Mouse (Mus musculus) CD4-positive, CD25-positive, alpha-beta regulatory T cell, adult 2 months (primary cell): ENCODE measurements around the gene Bora.
"Not testable (repeated sequence)": the region's sequence is repeated elsewhere in the genome, so short reads cannot be mapped to it uniquely, and the experiment has no call there.

ENCODE experiments used
- DNase-seq: peaks from one replicate; pipeline ENCODE4 v3.0.0-alpha.2; 2012; ENCODE audit warnings: low read depth, low spot score

The Bora gene

GRCm38 (mm10) chr14:99046031-99046781 lies at the start of gene Bora, which contains the start of gene Mzt1:
Bora (plus strand) TSS chr14:99046222.
Mzt1 (minus strand) TSS chr14:99046134.
- DNase-seq: peak; percentile 97

DNA sequence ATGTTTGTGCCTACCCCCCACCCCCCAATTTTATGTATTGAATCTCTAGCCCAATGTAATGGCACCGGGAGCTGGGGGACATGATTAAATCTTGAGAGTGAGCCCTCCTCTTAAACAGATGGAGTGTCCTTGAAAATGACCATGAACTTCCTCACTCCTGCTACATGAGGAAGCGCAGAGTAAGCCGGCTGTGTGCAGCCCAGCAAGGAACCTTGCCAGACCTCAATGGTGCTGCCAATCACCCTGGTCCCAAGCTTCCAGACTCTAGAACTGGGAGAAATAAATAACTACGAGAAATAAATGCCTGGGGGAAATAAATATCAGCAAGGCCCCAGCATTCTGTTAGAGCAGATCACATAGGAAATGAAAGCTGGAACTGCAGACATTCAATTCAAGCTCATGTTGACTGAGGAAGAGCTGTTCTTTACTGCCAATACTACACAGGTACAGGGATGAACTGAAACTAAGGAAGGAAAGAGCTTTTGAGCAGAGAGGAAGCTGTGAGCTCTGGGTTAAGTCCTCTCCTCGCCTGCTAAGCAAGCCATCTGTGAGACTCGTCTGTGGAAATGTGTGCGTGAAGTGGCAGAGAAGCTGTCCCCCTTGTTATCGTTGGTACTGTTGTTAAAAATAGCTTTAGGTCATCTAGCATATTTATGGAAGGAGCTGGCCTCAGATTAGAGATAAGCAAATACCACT lies 35.6 kb upstream of the Bora start:
- no peak for DNase-seq

- DNase-seq: no peak
Measured at GRCm38 (mm10) chr14:99010920-99011313, 35.1 kb upstream of the Bora start.

- DNase-seq: no peak
Measured at GRCm38 (mm10) chr14:99018691-99019090, 27.3 kb upstream of the Bora start.

- no peak for DNase-seq
Measured at GRCm38 (mm10) chr14:99019136-99019808, 26.8 kb upstream of the Bora start.

GRCm38 (mm10) chr14:99022346-99023086 lies 23.5 kb upstream of the Bora start:
- DNase-seq: no peak

DNA sequence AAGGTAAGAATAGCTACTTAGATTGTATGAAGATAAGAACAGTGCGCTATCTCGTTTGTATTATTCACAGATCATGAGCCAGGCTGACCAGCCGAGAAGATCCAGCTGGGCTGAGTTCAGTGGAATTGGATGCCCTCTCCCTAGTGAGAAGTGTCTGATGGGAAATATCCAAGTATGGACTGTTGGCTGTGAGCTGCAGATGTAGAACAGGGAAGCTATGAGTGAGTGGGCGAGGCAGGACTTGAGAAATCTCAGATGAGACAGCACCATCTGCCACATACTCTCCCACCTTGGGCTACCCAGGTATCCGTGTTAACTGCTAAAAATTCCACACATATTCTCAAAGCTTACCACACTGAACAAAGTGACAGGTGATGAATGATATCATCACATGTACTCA lies 16.0 kb upstream of the Bora start:
- DNase-seq: no peak

DNA sequence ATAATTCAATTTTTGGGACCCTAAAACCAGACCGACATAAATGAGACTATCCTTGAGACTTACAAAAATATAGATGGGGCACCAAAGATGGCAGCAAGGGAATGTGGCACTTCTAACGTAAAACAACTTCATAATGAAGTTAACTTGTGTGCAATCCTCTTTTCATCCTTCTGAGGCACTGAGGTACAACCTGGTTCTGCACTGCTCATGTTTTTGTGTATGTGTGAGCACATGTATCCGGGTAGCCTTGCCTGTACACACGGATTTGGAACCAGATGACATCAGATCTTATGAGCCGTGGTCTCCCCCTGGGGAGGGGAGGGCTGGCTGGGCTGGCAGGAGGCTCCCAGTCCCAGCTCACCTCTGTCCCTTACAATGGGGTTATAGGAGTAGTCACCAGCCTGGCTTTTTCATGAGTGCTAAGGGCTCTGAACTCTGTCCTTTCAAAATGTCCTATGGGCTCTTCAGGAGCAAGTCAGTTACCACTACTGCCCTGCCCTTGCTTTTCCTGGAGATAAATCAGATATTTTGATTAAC lies 14.6 kb upstream of the Bora start:
- DNase-seq: no peak

DNA sequence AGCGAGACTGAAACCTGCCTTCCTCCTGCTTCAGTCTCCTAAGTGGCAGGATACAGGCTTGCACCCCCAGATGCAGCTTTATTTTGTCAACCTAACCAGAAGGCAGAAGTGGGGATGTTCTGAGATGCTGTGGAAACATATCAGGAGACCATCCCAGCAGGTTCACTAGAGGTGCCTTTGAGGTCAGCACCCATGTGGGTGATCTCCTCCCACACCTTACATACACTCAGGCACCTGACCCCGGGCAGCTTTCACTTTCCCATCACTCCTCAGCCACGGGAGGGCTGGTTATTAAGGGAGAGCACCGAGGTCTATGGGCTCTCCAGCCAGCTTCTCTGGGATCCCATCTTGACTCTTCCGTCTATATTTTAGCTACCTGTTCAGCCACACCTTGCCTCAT lies 13.4 kb upstream of the Bora start:
- DNase-seq: no peak

DNA sequence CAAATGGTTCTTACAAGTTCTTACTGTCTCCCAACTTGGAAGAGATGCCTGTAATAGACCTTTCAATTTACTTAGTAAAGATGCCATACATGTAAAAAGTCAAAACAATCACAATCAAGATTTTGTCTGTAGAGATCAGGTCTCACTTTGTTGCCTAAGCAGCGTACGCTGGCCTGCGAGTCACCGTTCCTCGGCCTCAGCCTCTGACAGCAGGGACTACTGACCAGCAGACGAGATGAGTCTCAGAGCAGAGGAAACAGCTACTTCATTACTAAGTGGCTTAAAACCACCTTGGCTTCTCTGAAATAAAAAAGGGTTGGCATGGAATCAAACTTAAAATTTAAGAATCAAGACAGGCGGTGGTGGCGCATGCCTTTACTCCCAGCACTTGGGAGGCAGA lies 11.2 kb upstream of the Bora start:
- not testable (repeated sequence) for DNase-seq

DNA sequence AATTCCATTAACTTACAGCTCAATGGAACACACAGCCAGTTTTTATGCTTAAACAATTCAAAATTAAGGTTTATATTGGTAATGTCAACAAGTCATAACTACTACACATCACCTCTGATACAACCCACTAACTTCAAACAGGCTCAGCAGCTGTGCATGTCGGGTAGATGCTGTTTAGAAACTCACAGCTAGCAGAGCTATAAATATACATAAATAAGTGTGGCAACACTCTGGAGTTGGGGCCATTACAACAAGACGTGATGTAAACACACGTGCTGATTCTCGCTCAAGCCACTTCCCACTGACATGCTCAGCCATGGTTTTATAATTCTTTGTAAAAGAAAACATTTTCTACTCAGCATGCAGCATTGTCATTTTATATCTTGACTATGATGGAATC lies 10.0 kb upstream of the Bora start:
- no peak for DNase-seq

DNA sequence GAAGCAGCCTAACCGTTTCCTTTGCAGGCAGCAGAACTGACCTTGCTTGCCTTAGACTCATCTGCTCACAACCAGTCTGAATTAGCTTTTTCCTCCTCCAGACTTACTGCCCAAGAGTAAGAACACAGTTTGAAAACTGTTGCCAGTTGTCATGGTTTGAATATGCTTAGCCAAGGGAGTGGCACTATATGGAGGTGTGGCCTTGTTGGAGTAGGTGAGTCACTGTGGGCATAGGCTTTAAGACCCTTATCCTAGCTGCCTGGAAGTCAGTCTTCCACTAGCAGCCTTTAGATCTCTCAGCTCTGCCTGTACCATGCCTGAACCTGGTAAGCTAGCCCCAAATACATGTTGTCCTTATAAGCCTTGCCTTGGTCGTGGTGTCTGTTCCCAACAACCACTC lies 8.3 kb upstream of the Bora start:
- no peak for DNase-seq

DNA sequence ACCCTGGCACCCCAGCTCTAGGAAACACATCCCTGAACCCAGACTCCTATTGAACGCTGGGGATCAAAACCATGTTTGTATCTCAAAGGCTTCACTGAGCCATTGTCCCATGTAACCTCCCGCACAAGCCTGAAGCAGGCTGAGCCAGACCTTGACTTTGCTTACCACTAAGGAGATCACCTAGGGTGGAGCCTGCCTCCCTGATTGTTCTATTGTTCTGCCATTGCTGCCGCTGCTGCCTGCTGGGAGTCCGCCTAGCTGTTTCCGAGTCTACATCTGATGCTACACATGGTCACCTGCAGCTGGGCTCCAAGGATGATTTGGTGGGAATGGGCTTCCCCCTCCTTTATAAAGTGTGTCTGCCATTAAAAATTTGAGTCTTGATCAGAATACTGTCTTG lies 6.7 kb upstream of the Bora start:
- not testable (repeated sequence) for DNase-seq

DNA sequence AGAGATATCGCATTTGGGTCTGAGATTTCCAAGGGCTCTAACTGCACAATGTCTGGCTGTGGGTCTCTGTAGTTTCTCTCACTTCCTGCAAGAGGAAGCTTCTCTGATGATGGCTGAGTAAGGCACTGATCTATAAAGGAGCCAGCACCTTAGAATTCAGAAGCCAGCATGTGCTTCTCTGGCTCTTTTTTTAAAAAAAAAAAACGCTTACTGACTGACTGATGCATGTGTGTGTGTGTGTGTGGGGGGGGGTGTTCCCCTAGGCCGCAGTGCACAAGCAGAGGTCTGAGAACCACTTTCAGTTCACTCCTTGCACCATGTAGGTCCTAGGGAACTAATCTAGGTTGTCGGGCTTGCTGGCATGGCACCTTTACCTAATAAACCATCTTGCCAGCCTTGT lies 4.6 kb upstream of the Bora start:
- DNase-seq: peak; percentile 26

- peak; percentile 31 for DNase-seq
Measured at GRCm38 (mm10) chr14:99043499-99043898, 2.5 kb upstream of the Bora start.

- DNase-seq: no peak
Measured at GRCm38 (mm10) chr14:99044096-99044495, 1.9 kb upstream of the Bora start.

GRCm38 (mm10) chr14:99044718-99045117 lies 1.3 kb upstream of the Bora start:
- DNase-seq: peak; percentile 13

- peak; percentile 66 for DNase-seq
Measured at GRCm38 (mm10) chr14:99045378-99046030, 518 bp upstream of the Bora start.

GRCm38 (mm10) chr14:99046782-99047181 lies 760 bp downstream of the Bora start:
- DNase-seq: peak; percentile 55

DNA sequence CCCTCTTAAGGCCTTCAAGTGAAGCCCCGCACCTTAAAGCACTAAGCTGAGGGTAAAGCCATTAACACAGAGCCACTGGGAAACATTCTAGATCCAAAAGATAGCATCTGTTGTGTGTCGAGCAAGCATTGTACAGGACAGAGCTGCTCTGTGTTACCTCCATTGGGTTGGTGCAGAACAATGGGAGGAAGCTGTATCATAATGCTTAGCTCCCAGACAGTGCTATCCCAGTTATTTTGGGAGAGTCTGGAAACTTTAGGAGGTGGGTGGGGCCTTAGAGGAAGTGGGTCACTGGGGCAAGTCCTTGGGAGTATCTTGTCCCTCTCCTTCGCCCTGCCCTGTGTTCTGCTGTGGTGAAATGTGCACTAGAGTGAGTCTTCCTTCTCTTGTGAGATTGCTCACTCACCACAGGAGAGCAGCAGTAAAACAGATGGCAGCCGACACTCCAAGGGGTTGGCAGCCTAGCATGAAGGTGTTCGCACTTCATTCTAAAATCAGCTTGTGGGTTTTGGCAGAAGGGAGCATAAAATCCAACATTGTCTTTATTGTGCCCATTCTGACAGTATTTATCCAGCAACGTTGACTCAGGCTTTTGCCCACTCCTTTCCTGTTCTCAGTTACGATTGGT lies 13.1 kb downstream of the Bora start:
- no peak for DNase-seq

DNA sequence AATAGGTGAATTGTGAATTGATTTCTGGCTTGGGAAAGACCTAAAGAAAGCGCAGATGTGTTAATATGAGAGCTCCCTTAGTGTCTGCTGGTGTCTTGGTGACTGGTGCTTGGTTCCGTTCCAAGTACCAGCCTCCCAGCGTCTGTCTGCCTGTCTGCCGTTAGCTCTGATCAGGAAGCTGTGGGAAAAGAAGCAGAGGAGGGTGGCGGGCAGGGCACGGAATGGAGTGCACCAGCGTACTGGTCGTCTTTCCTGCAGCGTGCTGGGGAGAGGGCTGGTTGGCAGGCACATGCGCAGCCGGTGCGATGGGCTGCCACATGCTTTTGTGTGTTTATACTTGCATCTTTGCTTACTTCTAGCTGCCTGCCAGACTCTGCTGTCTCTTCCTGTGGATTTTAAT lies 14.6 kb downstream of the Bora start:
- no peak for DNase-seq
